20 mouse cellular contexts compared by ENCODE assay signal in the genomic region with DNA sequence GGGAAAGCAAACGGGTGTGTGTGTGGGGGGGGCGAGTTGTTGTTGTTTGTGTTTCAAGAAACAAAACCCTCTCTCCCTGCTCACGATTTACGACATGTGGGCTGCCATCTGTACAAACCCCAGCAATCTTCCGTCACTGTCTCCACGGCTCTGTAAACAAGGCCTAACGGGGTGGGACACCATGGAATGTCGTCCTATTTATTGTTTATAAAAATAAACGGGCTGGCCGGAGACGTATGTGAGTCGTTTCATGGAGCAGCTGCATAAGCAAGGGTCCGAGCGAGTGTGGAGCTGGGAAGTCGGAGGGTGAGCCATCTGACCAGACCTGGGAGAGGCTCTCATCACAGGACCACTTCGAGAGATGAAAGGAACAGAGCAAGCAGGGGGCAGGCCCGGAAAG.
DNase-seq lines count a peak whose midpoint lies in the region; ATAC-seq lines count a peak whose summit lies in the region.
"Had no signal": no experiment of that assay in that cellular context is flagged by ENCODE, and none has a peak within 500 bp of the region (broad histone marks: within the 10 kb centered on the region; RNA-seq: fewer than 3 reads in every experiment).

No protein-coding gene starts in this region.

- 0 out of 2 replicates have a peak overlapping the region, but pooled peaks have one; percentile 3 for H3K4me3 ChIP-seq in kidney, embryonic 15.5 days (replicated peaks)
- H3K4me3 ChIP-seq in lung, embryonic 16.5 days (ENCODE audit: low read length): no peak overlapping the region
- H3K4me3 ChIP-seq in limb, embryonic 10.5 days: peak overlapping the region; percentile 22; the same call in 1 of the 2 replicates
- H3K4me3 ChIP-seq in neural tube, embryonic 13.5 days: no peak overlapping the region
- H3K4me3 ChIP-seq in forebrain, embryonic 12.5 days (replicated peaks): no peak overlapping the region
- H3K4me3 ChIP-seq: heart, adult 2 months; hindbrain, embryonic 15.5 days; midbrain, embryonic 12.5 days had no signal

- WGBS in kidney, embryonic 15.5 days: 10% methylated on average over 17 of the region's 17 CpGs
- WGBS in lung, embryonic 16.5 days: 24% methylated on average over 17 of the region's 17 CpGs
- WGBS in limb, embryonic 10.5 days: 19% methylated on average over 17 of the region's 17 CpGs
- WGBS in neural tube, embryonic 13.5 days: 10% methylated on average over 17 of the region's 17 CpGs
- WGBS in forebrain, embryonic 12.5 days: 79% methylated on average over 17 of the region's 17 CpGs

- no peaks in the 10 kb centered on the region for H3K36me3 ChIP-seq in kidney, embryonic 15.5 days
- no peaks in the 10 kb centered on the region for H3K36me3 ChIP-seq in lung, embryonic 16.5 days (ENCODE audit: control insufficient read depth, insufficient read depth, low read length)
- no peaks in the 10 kb centered on the region for H3K36me3 ChIP-seq in limb, embryonic 10.5 days
- no peaks in the 10 kb centered on the region for H3K36me3 ChIP-seq in neural tube, embryonic 13.5 days
- no peaks in the 10 kb centered on the region for H3K36me3 ChIP-seq in forebrain, embryonic 12.5 days (replicated peaks)
- H3K36me3 ChIP-seq: hindbrain, embryonic 15.5 days; midbrain, embryonic 12.5 days had no signal

- peak overlapping the region; percentile 39 for H3K4me2 ChIP-seq in kidney, embryonic 15.5 days
- peak overlapping the region; percentile 34; the same call in 1 of the 2 replicates for H3K4me2 ChIP-seq in lung, embryonic 16.5 days (ENCODE audit: low read depth, low read length)
- H3K4me2 ChIP-seq in neural tube, embryonic 13.5 days: peak overlapping the region; percentile 35
- H3K4me2 ChIP-seq in forebrain, embryonic 12.5 days: no peak overlapping the region
- H3K4me2 ChIP-seq: hindbrain, embryonic 15.5 days; midbrain, embryonic 12.5 days had no signal

- peaks cover 10% of the 10 kb centered on the region for H3K27me3 ChIP-seq in kidney, embryonic 15.5 days
- H3K27me3 ChIP-seq in lung, embryonic 16.5 days (ENCODE audit: control insufficient read depth, insufficient read depth, low read depth, low read length): no peaks in the 10 kb centered on the region
- peaks cover 25% of the 10 kb centered on the region; the same call in 1 of the 2 replicates for H3K27me3 ChIP-seq in limb, embryonic 10.5 days (ENCODE audit: low read depth, poor library complexity, severe bottlenecking)
- H3K27me3 ChIP-seq in neural tube, embryonic 13.5 days: no peaks in the 10 kb centered on the region
- H3K27me3 ChIP-seq in forebrain, embryonic 12.5 days: no peaks in the 10 kb centered on the region
- H3K27me3 ChIP-seq: hindbrain, embryonic 15.5 days; midbrain, embryonic 12.5 days had no signal

- no peak for DNase-seq in kidney, adult 11 months
- no peak for DNase-seq in lung, adult 18-20 months
- peak; percentile 34 for DNase-seq in limb, embryonic 10.5 days (ENCODE audit: low spot score)
- DNase-seq: adrenal gland, postnatal 10 days; B cell, adult 2 months; cerebellum, adult 18-20 months; cerebellum, postnatal 36 days; gastrocnemius, postnatal 10 days; heart, adult 2 months; lung, adult 2 months; right cerebral cortex, postnatal 14 days; thymus, postnatal 25 days had no signal

- no peak overlapping the region for H3K27ac ChIP-seq in kidney, embryonic 15.5 days
- no peak overlapping the region for H3K27ac ChIP-seq in lung, embryonic 16.5 days (ENCODE audit: low read length)
- peak overlapping the region; percentile 54 for H3K27ac ChIP-seq in limb, embryonic 10.5 days
- H3K27ac ChIP-seq in neural tube, embryonic 13.5 days (replicated peaks): no peak overlapping the region
- H3K27ac ChIP-seq in forebrain, embryonic 12.5 days: no peak overlapping the region
- H3K27ac ChIP-seq: heart, adult 2 months; hindbrain, embryonic 15.5 days; midbrain, embryonic 12.5 days had no signal

- H3K4me1 ChIP-seq in kidney, embryonic 15.5 days: peaks cover 11% of the 10 kb centered on the region
- H3K4me1 ChIP-seq in lung, embryonic 16.5 days (replicated peaks; ENCODE audit: control insufficient read depth, insufficient read depth, low read length): no peaks in the 10 kb centered on the region
- H3K4me1 ChIP-seq in limb, embryonic 10.5 days: peaks cover 16% of the 10 kb centered on the region
- H3K4me1 ChIP-seq in neural tube, embryonic 13.5 days (replicated peaks): peaks cover 14% of the 10 kb centered on the region
- H3K4me1 ChIP-seq in forebrain, embryonic 12.5 days: no peaks in the 10 kb centered on the region; the same call in 1 of the 2 replicates
- H3K4me1 ChIP-seq: midbrain, embryonic 12.5 days had no signal

- ATAC-seq in kidney, embryonic 15.5 days (replicated peaks; ENCODE audit: low FRiP score): no peak
- ATAC-seq in lung, embryonic 16.5 days (ENCODE audit: low read depth): peak; percentile 57
- peak; percentile 74 for ATAC-seq in neural tube, embryonic 13.5 days (ENCODE audit: low read depth)
- no peak for ATAC-seq in granulocyte monocyte progenitor cell, adult 5-6 weeks (replicated peaks; ENCODE audit: poor library complexity, severe bottlenecking)
- no peak for ATAC-seq in forebrain, embryonic 12.5 days (ENCODE audit: low FRiP score)
- ATAC-seq: intestine, postnatal 0 days had no signal

- no peaks in the 10 kb centered on the region for H3K9me3 ChIP-seq in kidney, embryonic 15.5 days (replicated peaks)
- H3K9me3 ChIP-seq in lung, embryonic 16.5 days (ENCODE audit: control insufficient read depth, low read length): no peaks in the 10 kb centered on the region
- no peaks in the 10 kb centered on the region for H3K9me3 ChIP-seq in limb, embryonic 10.5 days (replicated peaks)
- H3K9me3 ChIP-seq in neural tube, embryonic 13.5 days: no peaks in the 10 kb centered on the region
- no peaks in the 10 kb centered on the region for H3K9me3 ChIP-seq in forebrain, embryonic 12.5 days
- H3K9me3 ChIP-seq: hindbrain, embryonic 15.5 days; midbrain, embryonic 12.5 days had no signal

- no peak overlapping the region for H3K9ac ChIP-seq in kidney, embryonic 15.5 days
- no peak overlapping the region for H3K9ac ChIP-seq in lung, embryonic 16.5 days (ENCODE audit: low read length)
- H3K9ac ChIP-seq in neural tube, embryonic 13.5 days: 0 out of 2 replicates have a peak overlapping the region, but pooled peaks have one; percentile 22
- H3K9ac ChIP-seq in forebrain, embryonic 12.5 days: no peak overlapping the region
- H3K9ac ChIP-seq: hindbrain, embryonic 15.5 days; midbrain, embryonic 12.5 days had no signal

Comparison
In these comparisons a context has a peak if more than half of its experiments do, and no peak if none do; other contexts are left out.
1. ATAC-seq: peak in lung, embryonic 16.5 days (single experiment) and neural tube, embryonic 13.5 days (single experiment); none in kidney, embryonic 15.5 days (single experiment), granulocyte monocyte progenitor cell, adult 5-6 weeks (single experiment) and forebrain, embryonic 12.5 days (single experiment).
2. H3K4me3 ChIP-seq: peak in kidney, embryonic 15.5 days (single experiment) and limb, embryonic 10.5 days (single experiment); none in lung, embryonic 16.5 days (single experiment), neural tube, embryonic 13.5 days (single experiment) and forebrain, embryonic 12.5 days (single experiment).